Mouse (Mus musculus): ENCODE results near the gene Ttc30a2.

The Ttc30a2 gene

GRCm38 (mm10) chr2:75977752-75978368, at the start of gene Ttc30a2:
Gene Ttc30a2, minus strand, starts transcription at chr2:75978170.
- in situ Hi-C loops (cut with MboI; ENCODE audit: unreplicated experiment in 2 of 2) = loop anchor here in 1 of 2 experiments (25.0 kb wide), 2 partner anchors 384 to 1734 kb away; partner anchors contain the start of genes Cyct and Rbm45

- in situ Hi-C loops (cut with MboI; ENCODE audit: unreplicated experiment in 2 of 2) = loop anchor here in 1 of 2 experiments (25.0 kb wide), 1 partner anchor 1280 kb away; the partner anchor contains the start of gene Gm28230
These were observed 38.9 kb upstream of the Ttc30a2 start for GRCm38 (mm10) chr2:76016890-76017289.

GRCm38 (mm10) chr2:76016136-76016535, 38.2 kb upstream of the Ttc30a2 start:
- in situ Hi-C loops (cut with MboI; ENCODE audit: unreplicated experiment in 2 of 2) = loop anchor here in 1 of 2 experiments (25.0 kb wide), 1 partner anchor 1279 kb away; the partner anchor contains the start of gene Gm28230

GRCm38 (mm10) chr2:76015460-76015859, 37.5 kb upstream of the Ttc30a2 start:
- in situ Hi-C loops (cut with MboI; ENCODE audit: unreplicated experiment in 2 of 2) = loop anchor here in 1 of 2 experiments (25.0 kb wide), 1 partner anchor 1278 kb away; the partner anchor contains the start of gene Gm28230

GRCm38 (mm10) chr2:76014659-76015058, 36.7 kb upstream of the Ttc30a2 start:
- in situ Hi-C loops (cut with MboI; ENCODE audit: unreplicated experiment in 2 of 2) = loop anchor here in 1 of 2 experiments (25.0 kb wide), 1 partner anchor 1277 kb away; the partner anchor contains the start of gene Gm28230

GRCm38 (mm10) chr2:76006194-76006593, 28.2 kb upstream of the Ttc30a2 start:
- in situ Hi-C loops (cut with MboI; ENCODE audit: unreplicated experiment in 2 of 2) = loop anchor here in 1 of 2 experiments (25.0 kb wide), 1 partner anchor 1269 kb away; the partner anchor contains the start of gene Gm28230

- in situ Hi-C loops (cut with MboI; ENCODE audit: unreplicated experiment in 2 of 2) = loop anchor here in 1 of 2 experiments (25.0 kb wide), 1 partner anchor 1266 kb away; the partner anchor contains the start of gene Gm28230
These were observed 24.9 kb upstream of the Ttc30a2 start for GRCm38 (mm10) chr2:76002899-76003298.

- in situ Hi-C loops (cut with MboI; ENCODE audit: unreplicated experiment in 2 of 2) = loop anchor here in 1 of 2 experiments (25.0 kb wide), 1 partner anchor 1264 kb away; the partner anchor contains the start of gene Gm28230
These were observed 23.4 kb upstream of the Ttc30a2 start for GRCm38 (mm10) chr2:76001392-76001791.

GRCm38 (mm10) chr2:75999636-76000035, 21.7 kb upstream of the Ttc30a2 start:
- in situ Hi-C loops (cut with MboI; ENCODE audit: unreplicated experiment in 2 of 2) = loop anchor here (25.0 kb wide), 3 partner anchors 363 to 1713 kb away; partner anchors contain the start of genes Cyct (in 1 of the 2), Gm28230 (in 1 of the 2) and Rbm45 (in 1 of the 2)

GRCm38 (mm10) chr2:75998692-75999091, 20.7 kb upstream of the Ttc30a2 start:
- in situ Hi-C loops (cut with MboI; ENCODE audit: unreplicated experiment in 2 of 2) = loop anchor here in 1 of 2 experiments (25.0 kb wide), 2 partner anchors 364 to 1714 kb away; partner anchors contain the start of genes Cyct and Rbm45

GRCm38 (mm10) chr2:75997726-75998125, 19.8 kb upstream of the Ttc30a2 start:
- in situ Hi-C loops (cut with MboI; ENCODE audit: unreplicated experiment in 2 of 2) = loop anchor here in 1 of 2 experiments (25.0 kb wide), 2 partner anchors 365 to 1715 kb away; partner anchors contain the start of genes Cyct and Rbm45

- in situ Hi-C loops (cut with MboI; ENCODE audit: unreplicated experiment in 2 of 2) = loop anchor here in 1 of 2 experiments (25.0 kb wide), 2 partner anchors 367 to 1717 kb away; partner anchors contain the start of genes Cyct and Rbm45
These were observed 16.9 kb upstream of the Ttc30a2 start for GRCm38 (mm10) chr2:75994841-75995240.

- in situ Hi-C loops (cut with MboI; ENCODE audit: unreplicated experiment in 2 of 2) = loop anchor here in 1 of 2 experiments (25.0 kb wide), 2 partner anchors 371 to 1721 kb away; partner anchors contain the start of genes Cyct and Rbm45
These were observed 13.7 kb upstream of the Ttc30a2 start for GRCm38 (mm10) chr2:75991581-75992205.

- in situ Hi-C loops (cut with MboI; ENCODE audit: unreplicated experiment in 2 of 2) = loop anchor here in 1 of 2 experiments (25.0 kb wide), 2 partner anchors 371 to 1721 kb away; partner anchors contain the start of genes Cyct and Rbm45
These were observed 13.0 kb upstream of the Ttc30a2 start for GRCm38 (mm10) chr2:75990885-75991539.

- in situ Hi-C loops (cut with MboI; ENCODE audit: unreplicated experiment in 2 of 2) = loop anchor here in 1 of 2 experiments (25.0 kb wide), 2 partner anchors 373 to 1723 kb away; partner anchors contain the start of genes Cyct and Rbm45
These were observed 11.7 kb upstream of the Ttc30a2 start for GRCm38 (mm10) chr2:75989694-75990093.

GRCm38 (mm10) chr2:75988779-75989363, 10.9 kb upstream of the Ttc30a2 start:
- in situ Hi-C loops (cut with MboI; ENCODE audit: unreplicated experiment in 2 of 2) = loop anchor here in 1 of 2 experiments (25.0 kb wide), 2 partner anchors 373 to 1723 kb away; partner anchors contain the start of genes Cyct and Rbm45

GRCm38 (mm10) chr2:75988378-75988777, 10.4 kb upstream of the Ttc30a2 start:
- in situ Hi-C loops (cut with MboI; ENCODE audit: unreplicated experiment in 2 of 2) = loop anchor here in 1 of 2 experiments (25.0 kb wide), 2 partner anchors 374 to 1724 kb away; partner anchors contain the start of genes Cyct and Rbm45

GRCm38 (mm10) chr2:75987739-75988138, 9.8 kb upstream of the Ttc30a2 start:
- in situ Hi-C loops (cut with MboI; ENCODE audit: unreplicated experiment in 2 of 2) = loop anchor here in 1 of 2 experiments (25.0 kb wide), 2 partner anchors 375 to 1725 kb away; partner anchors contain the start of genes Cyct and Rbm45

GRCm38 (mm10) chr2:75985124-75985523, 7.2 kb upstream of the Ttc30a2 start:
- in situ Hi-C loops (cut with MboI; ENCODE audit: unreplicated experiment in 2 of 2) = loop anchor here in 1 of 2 experiments (25.0 kb wide), 2 partner anchors 377 to 1727 kb away; partner anchors contain the start of genes Cyct and Rbm45
